Mouse (Mus musculus): ENCODE measurements at regions not wholly inside any gene's neighbourhood (a gene's known extent, or its start where the extent isn't known, plus 50 kb on each side); places are given as distances from the start of the nearest gene placed in this dataset.

GRCm38 (mm10) chr8:50310308-50310707, 1466.6 kb upstream of the Tenm3 start:
- no peaks in the 10 kb centered on the region for H3K9me3 ChIP-seq (ENCODE audit: low read length)
- WGBS, result 76% methylated on average over 3 of the region's 3 CpGs
- no peak for ATAC-seq

GRCm38 (mm10) chr8:50300316-50300715, 1456.6 kb upstream of the Tenm3 start:
- peak; percentile 71 for ATAC-seq
- DNase-seq, result peak; percentile 37
- H3K9ac ChIP-seq, result no peak overlapping the region
- no peak overlapping the region for H3K27ac ChIP-seq (ENCODE audit: low read depth, low read length)
- H3K4me1 ChIP-seq (ENCODE audit: insufficient read depth), result no peaks in the 10 kb centered on the region
- no peaks in the 10 kb centered on the region for H3K36me3 ChIP-seq (ENCODE audit: insufficient read depth)
- no peak for TF ChIP-seq CTCF (IDR thresholded peaks at IDR 0.05; ENCODE audit: low read depth)
- no peak overlapping the region for H3K4me3 ChIP-seq (ENCODE audit: low read depth, low read length)
- no peaks in the 10 kb centered on the region for H3K9me3 ChIP-seq (ENCODE audit: low read length)
- H3K4me2 ChIP-seq (ENCODE audit: low read depth), result no peak overlapping the region
- WGBS, result 29% methylated on average over 6 of the region's 6 CpGs
- H3K27me3 ChIP-seq (ENCODE audit: insufficient read depth, low read length), result no peaks in the 10 kb centered on the region

More at GRCm38 (mm10) chr8:50310308-50310707, 1466.6 kb upstream of the Tenm3 start:
- H3K4me1 ChIP-seq (ENCODE audit: insufficient read depth), result no peaks in the 10 kb centered on the region
- no peak for TF ChIP-seq CTCF (IDR thresholded peaks at IDR 0.05; ENCODE audit: low read depth)
- H3K27ac ChIP-seq (ENCODE audit: low read depth, low read length), result no peak overlapping the region
- DNase-seq, result no peak
- no peak overlapping the region for H3K4me3 ChIP-seq (ENCODE audit: low read depth, low read length)
- H3K27me3 ChIP-seq (ENCODE audit: insufficient read depth, low read length), result no peaks in the 10 kb centered on the region
- no peaks in the 10 kb centered on the region for H3K36me3 ChIP-seq (ENCODE audit: insufficient read depth)
- H3K4me2 ChIP-seq (ENCODE audit: low read depth), result no peak overlapping the region
- no peak overlapping the region for H3K9ac ChIP-seq

- no peaks in the 10 kb centered on the region for H3K27me3 ChIP-seq (ENCODE audit: insufficient read depth, low read length)
- TF ChIP-seq CTCF (IDR thresholded peaks at IDR 0.05; ENCODE audit: low read depth), result peak; percentile 95
- no peaks in the 10 kb centered on the region for H3K36me3 ChIP-seq (ENCODE audit: insufficient read depth)
- no peak overlapping the region for H3K4me3 ChIP-seq (ENCODE audit: low read depth, low read length)
- H3K9me3 ChIP-seq (ENCODE audit: low read length), result no peaks in the 10 kb centered on the region
- H3K4me2 ChIP-seq (ENCODE audit: low read depth), result no peak overlapping the region
- ATAC-seq (peak; percentile 96), DNase-seq (peak; percentile 96)
- no peak overlapping the region for H3K9ac ChIP-seq
- WGBS, result 3% methylated on average over 4 of the region's 4 CpGs
- H3K4me1 ChIP-seq (ENCODE audit: insufficient read depth), result no peaks in the 10 kb centered on the region
- no peak overlapping the region for H3K27ac ChIP-seq (ENCODE audit: low read depth, low read length)
Observed at GRCm38 (mm10) chr8:50293501-50293900, 1449.8 kb upstream of the Tenm3 start.

- Histone ChIP-seq H3K4me2 (ENCODE audit: low read depth) (no peak overlapping the region), H3K36me3 (ENCODE audit: insufficient read depth) (no peaks in the 10 kb centered on the region), H3K9me3 (ENCODE audit: low read length) (no peaks in the 10 kb centered on the region), H3K4me3 (ENCODE audit: low read depth, low read length) (no peak overlapping the region), H3K4me1 (ENCODE audit: insufficient read depth) (no peaks in the 10 kb centered on the region), H3K27ac (ENCODE audit: low read depth, low read length) (no peak overlapping the region), H3K27me3 (ENCODE audit: insufficient read depth, low read length) (no peaks in the 10 kb centered on the region), H3K9ac (no peak overlapping the region)
- ATAC-seq (no peak; the same call in 1 of the 2 replicates), DNase-seq (peak; percentile 79)
- WGBS, result 35% methylated on average over 7 of the region's 7 CpGs
- TF ChIP-seq CTCF (IDR thresholded peaks at IDR 0.05; ENCODE audit: low read depth), result peak; percentile 80
Observed at GRCm38 (mm10) chr8:50292158-50292557, 1448.4 kb upstream of the Tenm3 start.

- peak; percentile 72 for ATAC-seq
- no peak overlapping the region for H3K27ac ChIP-seq (ENCODE audit: low read depth, low read length)
- no peaks in the 10 kb centered on the region for H3K36me3 ChIP-seq (ENCODE audit: insufficient read depth)
- no peak for TF ChIP-seq CTCF (IDR thresholded peaks at IDR 0.05; ENCODE audit: low read depth)
- WGBS, result 38% methylated on average over 1 of the region's 1 CpGs
- peak; percentile 51 for DNase-seq
- H3K9me3 ChIP-seq (ENCODE audit: low read length), result no peaks in the 10 kb centered on the region
- 0 out of 2 replicates have a peak, but pooled peaks cover 3% of the 10 kb centered on the region for H3K4me1 ChIP-seq (ENCODE audit: insufficient read depth)
- H3K9ac ChIP-seq, result no peak overlapping the region
- no peak overlapping the region for H3K4me2 ChIP-seq (ENCODE audit: low read depth)
- H3K27me3 ChIP-seq (ENCODE audit: insufficient read depth, low read length), result no peaks in the 10 kb centered on the region
- no peak overlapping the region for H3K4me3 ChIP-seq (ENCODE audit: low read depth, low read length)
Observed at GRCm38 (mm10) chr8:50276346-50276745, 1432.6 kb upstream of the Tenm3 start.

GRCm38 (mm10) chr8:50264757-50265156, 1421.0 kb upstream of the Tenm3 start:
- WGBS, result 64% methylated on average over 4 of the region's 4 CpGs

More at GRCm38 (mm10) chr8:50264757-50265156, 1421.0 kb upstream of the Tenm3 start:
- Histone ChIP-seq H3K4me3 (ENCODE audit: low read depth, low read length) (no peak overlapping the region), H3K4me2 (ENCODE audit: low read depth) (no peak overlapping the region), H3K9ac (no peak overlapping the region), H3K27ac (ENCODE audit: low read depth, low read length) (no peak overlapping the region), H3K9me3 (ENCODE audit: low read length) (no peaks in the 10 kb centered on the region), H3K4me1 (ENCODE audit: insufficient read depth) (no peaks in the 10 kb centered on the region), H3K27me3 (ENCODE audit: insufficient read depth, low read length) (no peaks in the 10 kb centered on the region), H3K36me3 (ENCODE audit: insufficient read depth) (no peaks in the 10 kb centered on the region)
- no peak for TF ChIP-seq CTCF (IDR thresholded peaks at IDR 0.05; ENCODE audit: low read depth)
- DNase-seq (no peak), ATAC-seq (no peak)
